Mouse (Mus musculus) left cerebral cortex, adult 18-20 months (tissue): ENCODE results near the gene Olfr1095. TPM values are rescaled to one million over a fixed set of nuclear protein-coding genes. Genes with fewer than 3 reads are reported as not detected.

Source experiments
- DNase-seq, 2 experiments: peaks; one replicate each; pipeline ENCODE4 v3.0.0; 2021 to 2022; ENCODE audit warnings: low spot score in 2 of 2, mixed read lengths in 1 of 2
- long read RNA-seq, 2 experiments: library from polyadenylated mRNA; stranded (forward); transcript quantifications; one replicate each; pipeline ENCODE4 v2.0.0; 2021
- total RNA-seq, 2 experiments: library from RNA; stranded (reverse); gene quantifications; 2 replicates each; pipeline ENCODE4 v1.2.3; 2021

Olfr1095 gene
- not detected for total RNA-seq
- long read RNA-seq, experiment 1: 0 reads
- long read RNA-seq, experiment 2: 0 reads

- DNase-seq: no peak
Observed at GRCm38 (mm10) chr2:86851596-86851995, at the start of gene Olfr1095. Gene Olfr1095, minus strand, starts transcription at chr2:86851696.

DNA sequence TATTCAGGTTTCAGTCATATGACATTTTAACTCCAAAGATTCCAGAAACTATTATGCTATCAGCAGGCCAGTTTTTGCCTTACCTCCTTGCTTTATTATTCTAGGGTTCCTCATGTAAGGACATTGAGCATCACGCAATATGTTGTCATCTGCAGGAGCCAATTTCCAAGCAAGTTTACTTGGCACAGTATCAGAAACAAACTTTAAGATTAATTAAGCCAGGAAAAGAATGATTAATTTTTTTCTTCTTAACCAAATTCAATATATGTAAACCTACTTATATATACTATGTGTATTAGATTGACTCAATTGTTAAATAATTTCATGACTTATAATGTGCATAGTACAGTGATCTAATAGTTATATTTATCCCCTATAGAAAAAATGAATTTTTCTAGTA lies 40.6 kb upstream of the Olfr1095 start, which contains the start of gene Olfr1097:
TSS of gene Olfr1097 (minus strand) at position 101 of the 400 bp plus-strand sequence.
- no peak for DNase-seq

- no peak for DNase-seq
Observed at GRCm38 (mm10) chr2:86874702-86875101, 23.2 kb upstream of the Olfr1095 start, which contains the start of gene Gm13723. Gene Gm13723, minus strand, starts transcription at chr2:86874802.

- no peak for DNase-seq
Observed at GRCm38 (mm10) chr2:86824363-86824762, 27.1 kb downstream of the Olfr1095 start, which contains the start of gene Olfr1094. Gene Olfr1094, plus strand, starts transcription at chr2:86824663.

DNA sequence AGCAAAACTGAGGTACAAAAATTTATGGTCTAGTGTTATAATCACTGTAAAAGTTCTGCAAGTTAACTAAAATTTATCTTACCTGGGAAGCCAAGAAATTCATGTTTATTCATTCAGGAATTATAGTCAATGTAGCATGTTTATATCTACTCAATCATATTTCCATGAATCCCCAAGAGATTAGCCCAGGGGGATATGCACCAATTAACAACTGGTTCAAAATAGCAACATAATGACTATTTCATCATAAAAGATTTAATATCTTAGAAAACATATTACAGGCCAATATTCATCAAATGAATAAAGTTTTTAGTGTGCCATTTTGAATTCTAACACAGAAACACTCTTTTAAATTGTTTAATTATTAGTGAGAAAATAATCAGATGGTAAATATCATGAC lies 41.6 kb downstream of the Olfr1095 start, which contains the start of gene Olfr141:
TSS of gene Olfr141 (minus strand) at position 101 of the 400 bp plus-strand sequence.
- DNase-seq: no peak

Other genes with a start within 250 kb of the Olfr1095 start
- not detected for gene Olfr1084, start 212.0 kb downstream of the Olfr1095 start, total RNA-seq
- not detected for gene Olfr1085, start 189.7 kb downstream of the Olfr1095 start, total RNA-seq
- gene Olfr1086, start 171.6 kb downstream of the Olfr1095 start, total RNA-seq: not detected
- gene Olfr1087, start 153.3 kb downstream of the Olfr1095 start, total RNA-seq: not detected
- gene Olfr1089, start 118.0 kb downstream of the Olfr1095 start, total RNA-seq: not detected
- gene Olfr1090, start 92.7 kb downstream of the Olfr1095 start, total RNA-seq: not detected
- gene Olfr1093, start 69.2 kb downstream of the Olfr1095 start, total RNA-seq: not detected
- not detected for gene Olfr141, start 41.7 kb downstream of the Olfr1095 start, total RNA-seq
- not detected for gene Olfr1094, start 27.0 kb downstream of the Olfr1095 start, total RNA-seq
- not detected for gene Gm13723, start 23.1 kb upstream of the Olfr1095 start, total RNA-seq
- not detected for gene Olfr1097, start 40.5 kb upstream of the Olfr1095 start, total RNA-seq
- gene Olfr1098, start 72.8 kb upstream of the Olfr1095 start, total RNA-seq: not detected
- not detected for gene Olfr1099, start 109.0 kb upstream of the Olfr1095 start, total RNA-seq
- not detected for gene Olfr1100, start 128.3 kb upstream of the Olfr1095 start, total RNA-seq
- not detected for gene Olfr1101, start 139.5 kb upstream of the Olfr1095 start, total RNA-seq
- not detected for gene Olfr1102, start 146.7 kb upstream of the Olfr1095 start, total RNA-seq
- gene Olfr1104, start 175.4 kb upstream of the Olfr1095 start, total RNA-seq: not detected
- gene Olfr1105, start 184.8 kb upstream of the Olfr1095 start, total RNA-seq: not detected
- not detected for gene Olfr1106, start 200.6 kb upstream of the Olfr1095 start, total RNA-seq
- not detected for gene Olfr1107, start 224.1 kb upstream of the Olfr1095 start, total RNA-seq
- gene Olfr1109, start 244.3 kb upstream of the Olfr1095 start, total RNA-seq: not detected